Mouse (Mus musculus): ENCODE measurements around the gene Sipa1l3. TPM values are rescaled to one million over a fixed set of nuclear protein-coding genes. Genes with fewer than 3 reads are reported as not detected.

Sipa1l3 gene
- total and polyA plus RNA-seq, 3 experiments, result 8.9 to 10.7 (median 9.1) TPM

GRCm38 (mm10) chr7:29438655-29439282 lies 79.7 kb downstream of the Sipa1l3 start:
- TF ChIP-seq EP300 (IDR thresholded peaks at IDR 0.05; ENCODE audit: insufficient read depth, low read depth, low read length) (no peak), POLR2A (IDR thresholded peaks at IDR 0.05; ENCODE audit: insufficient read depth, low read depth, low read length) (no peak), CTCF (IDR thresholded peaks at IDR 0.05) (no peak)
- Histone ChIP-seq H3K4me1 (ENCODE audit: control insufficient read depth, insufficient read depth, low read length) (peaks cover 4% of the 10 kb centered on the region; the same call in 1 of the 2 replicates), H3K79me2 (replicated peaks; ENCODE audit: control insufficient read depth, insufficient read depth, low read length) (no peaks in the 10 kb centered on the region), H3K4me3 (no peak overlapping the region), H3K36me3 (ENCODE audit: control insufficient read depth, insufficient read depth, low read length) (no peaks in the 10 kb centered on the region), H3K27me3 (ENCODE audit: control insufficient read depth, insufficient read depth, low read length) (no peaks in the 10 kb centered on the region), H3K9ac (ENCODE audit: low read depth, low read length) (no peak overlapping the region), H3K27ac (no peak overlapping the region)
- DNase-seq, result no peak
- intact Hi-C loops (cut with DNase I), result no loop called here
- WGBS, result 64% methylated on average over 16 of the region's 16 CpGs

- Histone ChIP-seq H3K4me3 (no peak overlapping the region), H3K27ac (no peak overlapping the region), H3K79me2 (replicated peaks; ENCODE audit: control insufficient read depth, insufficient read depth, low read length) (no peaks in the 10 kb centered on the region), H3K36me3 (ENCODE audit: control insufficient read depth, insufficient read depth, low read length) (no peaks in the 10 kb centered on the region), H3K4me1 (ENCODE audit: control insufficient read depth, insufficient read depth, low read length) (peaks cover 4% of the 10 kb centered on the region; the same call in 1 of the 2 replicates), H3K27me3 (ENCODE audit: control insufficient read depth, insufficient read depth, low read length) (no peaks in the 10 kb centered on the region), H3K9ac (ENCODE audit: low read depth, low read length) (no peak overlapping the region)
- TF ChIP-seq EP300 (IDR thresholded peaks at IDR 0.05; ENCODE audit: insufficient read depth, low read depth, low read length) (no peak), POLR2A (IDR thresholded peaks at IDR 0.05; ENCODE audit: insufficient read depth, low read depth, low read length) (no peak), CTCF (IDR thresholded peaks at IDR 0.05) (no peak)
- intact Hi-C loops (cut with DNase I), result no loop called here
- DNase-seq, result no peak
- WGBS, result 84% methylated on average over 14 of the region's 14 CpGs
Measured at GRCm38 (mm10) chr7:29438204-29438603, 80.2 kb downstream of the Sipa1l3 start.

- Histone ChIP-seq H3K27ac (no peak overlapping the region), H3K36me3 (ENCODE audit: control insufficient read depth, insufficient read depth, low read length) (no peaks in the 10 kb centered on the region), H3K79me2 (replicated peaks; ENCODE audit: control insufficient read depth, insufficient read depth, low read length) (no peaks in the 10 kb centered on the region), H3K4me3 (no peak overlapping the region), H3K9ac (ENCODE audit: low read depth, low read length) (no peak overlapping the region), H3K4me1 (ENCODE audit: control insufficient read depth, insufficient read depth, low read length) (peaks cover 4% of the 10 kb centered on the region; the same call in 1 of the 2 replicates), H3K27me3 (ENCODE audit: control insufficient read depth, insufficient read depth, low read length) (no peaks in the 10 kb centered on the region)
- intact Hi-C loops (cut with DNase I), result no loop called here
- no peak for TF ChIP-seq POLR2A (IDR thresholded peaks at IDR 0.05; ENCODE audit: insufficient read depth, low read depth, low read length)
- WGBS, result 81% methylated on average over 10 of the region's 10 CpGs
- no peak for DNase-seq
Measured at GRCm38 (mm10) chr7:29437072-29437471, 81.4 kb downstream of the Sipa1l3 start.

GRCm38 (mm10) chr7:29434313-29435035 lies 84.0 kb downstream of the Sipa1l3 start:
- H3K79me2 ChIP-seq (replicated peaks; ENCODE audit: control insufficient read depth, insufficient read depth, low read length), result no peaks in the 10 kb centered on the region
- H3K36me3 ChIP-seq (ENCODE audit: control insufficient read depth, insufficient read depth, low read length), result no peaks in the 10 kb centered on the region
- WGBS, result 91% methylated on average over 9 of the region's 9 CpGs
- no peak overlapping the region for H3K4me3 ChIP-seq
- no peak overlapping the region for H3K9ac ChIP-seq (ENCODE audit: low read depth, low read length)
- TF ChIP-seq POLR2A (IDR thresholded peaks at IDR 0.05; ENCODE audit: insufficient read depth, low read depth, low read length) (no peak), CTCF (IDR thresholded peaks at IDR 0.05) (no peak), EP300 (IDR thresholded peaks at IDR 0.05; ENCODE audit: insufficient read depth, low read depth, low read length) (no peak)
- intact Hi-C loops (cut with DNase I), result no loop called here
- peaks cover 10% of the 10 kb centered on the region for H3K4me1 ChIP-seq (ENCODE audit: control insufficient read depth, insufficient read depth, low read length)
- H3K27ac ChIP-seq, result no peak overlapping the region
- no peak for DNase-seq
- no peaks in the 10 kb centered on the region for H3K27me3 ChIP-seq (ENCODE audit: control insufficient read depth, insufficient read depth, low read length)

- no peaks in the 10 kb centered on the region for H3K36me3 ChIP-seq (ENCODE audit: control insufficient read depth, insufficient read depth, low read length)
- H3K4me3 ChIP-seq, result no peak overlapping the region
- peaks cover 8% of the 10 kb centered on the region for H3K4me1 ChIP-seq (ENCODE audit: control insufficient read depth, insufficient read depth, low read length)
- H3K27ac ChIP-seq, result no peak overlapping the region
- 87% methylated on average over 10 of the region's 10 CpGs for WGBS
- no peaks in the 10 kb centered on the region for H3K79me2 ChIP-seq (replicated peaks; ENCODE audit: control insufficient read depth, insufficient read depth, low read length)
- no peak for TF ChIP-seq CTCF (IDR thresholded peaks at IDR 0.05)
- no peak for TF ChIP-seq EP300 (IDR thresholded peaks at IDR 0.05; ENCODE audit: insufficient read depth, low read depth, low read length)
- TF ChIP-seq POLR2A (IDR thresholded peaks at IDR 0.05; ENCODE audit: insufficient read depth, low read depth, low read length), result no peak
- no peaks in the 10 kb centered on the region for H3K27me3 ChIP-seq (ENCODE audit: control insufficient read depth, insufficient read depth, low read length)
- intact Hi-C loops (cut with DNase I), result no loop called here
- no peak overlapping the region for H3K9ac ChIP-seq (ENCODE audit: low read depth, low read length)
- DNase-seq, result no peak
Measured at GRCm38 (mm10) chr7:29433725-29434124, 84.7 kb downstream of the Sipa1l3 start.

GRCm38 (mm10) chr7:29432947-29433553 lies 85.4 kb downstream of the Sipa1l3 start:
- H3K79me2 ChIP-seq (replicated peaks; ENCODE audit: control insufficient read depth, insufficient read depth, low read length), result no peaks in the 10 kb centered on the region
- intact Hi-C loops (cut with DNase I), result no loop called here
- H3K4me1 ChIP-seq (ENCODE audit: control insufficient read depth, insufficient read depth, low read length), result peaks cover 6% of the 10 kb centered on the region
- TF ChIP-seq EP300 (IDR thresholded peaks at IDR 0.05; ENCODE audit: insufficient read depth, low read depth, low read length), result no peak
- no peak for TF ChIP-seq POLR2A (IDR thresholded peaks at IDR 0.05; ENCODE audit: insufficient read depth, low read depth, low read length)
- no peak for TF ChIP-seq CTCF (IDR thresholded peaks at IDR 0.05)
- H3K9ac ChIP-seq (ENCODE audit: low read depth, low read length), result no peak overlapping the region
- no peak overlapping the region for H3K4me3 ChIP-seq
- no peaks in the 10 kb centered on the region for H3K36me3 ChIP-seq (ENCODE audit: control insufficient read depth, insufficient read depth, low read length)
- peak overlapping the region; percentile 36 for H3K27ac ChIP-seq
- WGBS, result 54% methylated on average over 11 of the region's 11 CpGs
- H3K27me3 ChIP-seq (ENCODE audit: control insufficient read depth, insufficient read depth, low read length), result no peaks in the 10 kb centered on the region
- peak in 1 of 2 experiments; percentile 55 for DNase-seq

All from heart, adult 2 months (tissue).